Mouse (Mus musculus): ENCODE data around the gene Gphn. TPM values are rescaled to one million over a fixed set of nuclear protein-coding genes. Genes with fewer than 3 reads are reported as not detected.

Gene Gphn
- total RNA-seq, 2 experiments from 2014 or later = 22.4 to 23.9 TPM

DNA sequence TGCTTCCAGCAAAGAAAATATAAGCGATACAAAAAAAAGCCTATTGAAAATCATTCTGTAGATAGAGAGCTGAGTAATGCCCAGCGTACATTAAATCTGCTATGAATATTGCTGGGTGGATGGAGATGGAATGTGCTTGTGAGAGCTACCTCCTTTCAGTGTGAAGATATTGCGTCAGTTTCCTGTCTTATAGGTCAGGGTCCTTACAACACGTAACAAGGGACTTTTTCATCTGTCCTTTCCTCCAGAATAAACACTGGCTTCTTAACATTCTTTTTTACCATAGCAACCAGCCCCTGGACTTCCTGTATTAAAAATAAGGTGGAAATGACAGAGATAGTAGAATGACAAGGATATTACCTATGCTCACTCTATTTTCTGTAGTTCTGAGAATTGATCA lies 456.1 kb downstream of the Gphn start:
- intact Hi-C loops (cut with DNase I) = no loop called here
- DNase-seq (ENCODE audit: low spot score) = no peak

DNA sequence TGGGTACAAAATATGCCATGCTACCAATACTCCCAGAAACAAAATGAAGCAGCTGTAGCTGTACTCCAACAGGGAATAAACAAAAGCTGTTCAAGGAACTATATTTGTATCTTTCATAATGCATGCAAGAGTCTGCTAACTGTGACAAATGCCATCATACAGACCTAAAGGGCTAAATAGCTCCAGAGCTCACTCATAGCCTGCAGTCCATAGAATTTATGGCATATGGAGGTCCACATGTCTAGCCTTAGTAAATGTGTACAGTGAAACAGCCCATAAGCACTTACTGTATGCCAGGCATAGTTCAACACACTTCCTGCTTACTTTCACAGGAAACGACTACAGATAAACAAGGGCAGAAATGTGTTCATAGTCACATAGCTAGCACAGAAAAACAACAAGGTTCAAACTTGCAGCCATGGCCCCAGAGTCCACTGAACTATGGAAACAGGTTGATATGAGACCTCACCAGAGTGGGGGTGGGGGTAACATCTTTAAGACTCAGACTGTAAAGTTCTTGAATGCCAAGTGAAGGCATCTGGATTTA lies 459.6 kb downstream of the Gphn start:
- intact Hi-C loops (cut with DNase I) = no loop called here
- DNase-seq (ENCODE audit: low spot score) = no peak

DNA sequence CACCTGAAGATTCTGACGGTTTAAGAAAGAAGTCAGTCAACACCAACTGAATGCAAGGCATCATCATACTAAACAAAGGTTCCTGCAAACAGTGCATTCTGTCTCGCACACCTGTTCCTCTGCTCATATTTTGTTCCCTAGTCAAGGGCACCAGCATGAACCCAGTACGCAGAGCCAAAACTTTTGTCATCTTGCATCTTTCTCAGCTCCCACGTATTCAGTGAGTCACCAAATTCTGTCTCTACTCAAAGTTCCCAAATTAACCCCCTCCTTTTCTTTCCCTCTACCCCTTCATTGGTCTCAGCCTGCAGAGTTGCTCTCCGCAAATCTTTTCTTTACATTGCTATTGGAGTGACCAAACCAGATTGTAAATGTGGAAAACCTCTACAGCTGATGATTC lies 462.7 kb downstream of the Gphn start:
- no peak for DNase-seq (ENCODE audit: low spot score)
- intact Hi-C loops (cut with DNase I) = no loop called here

DNA sequence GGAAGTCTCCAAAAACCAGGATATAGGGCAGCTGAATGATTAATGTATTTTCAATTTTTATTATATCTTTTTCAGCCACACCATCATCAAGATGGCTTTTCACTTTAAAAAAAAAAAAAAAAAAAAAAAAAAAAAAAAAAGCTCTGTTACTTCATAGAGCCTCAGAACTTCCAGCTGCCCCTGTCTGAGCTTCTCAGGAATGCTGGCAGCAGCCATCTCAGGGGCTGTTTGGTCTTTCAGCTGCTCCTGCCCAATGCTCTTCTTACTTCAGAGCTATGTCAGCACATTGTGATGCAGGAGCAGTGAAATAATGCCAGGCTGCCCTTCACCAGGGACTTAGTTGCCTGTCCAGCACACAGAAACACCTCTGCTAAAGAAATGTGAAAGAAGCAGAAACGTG lies 465.1 kb downstream of the Gphn start, which contains the start of gene Fam71d:
TSS of gene Fam71d (plus strand) at position 211 of the 400 bp plus-strand sequence.
- no peak for DNase-seq (ENCODE audit: low spot score)
- intact Hi-C loops (cut with DNase I) = no loop called here

DNA sequence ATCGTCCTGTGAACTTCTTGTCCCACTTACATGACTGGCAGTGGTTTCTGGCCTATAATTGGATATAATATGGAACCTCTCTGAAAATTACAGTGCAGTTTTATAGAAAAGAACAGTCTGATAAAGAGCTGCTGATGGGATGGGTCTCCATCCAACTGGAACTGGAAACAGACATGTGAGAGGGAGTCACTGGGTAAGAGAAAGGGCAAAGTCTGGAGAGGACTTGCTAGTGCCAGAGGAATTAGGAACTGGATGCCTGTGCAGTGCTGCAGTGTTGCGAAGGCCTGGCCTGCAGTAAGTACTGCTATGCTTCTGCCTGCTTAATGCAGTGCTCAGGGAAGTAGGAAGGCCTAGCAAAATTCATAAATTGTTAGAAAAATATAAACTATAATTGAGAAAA lies 467.1 kb downstream of the Gphn start:
- intact Hi-C loops (cut with DNase I) = no loop called here
- no peak for DNase-seq (ENCODE audit: low spot score)

DNA sequence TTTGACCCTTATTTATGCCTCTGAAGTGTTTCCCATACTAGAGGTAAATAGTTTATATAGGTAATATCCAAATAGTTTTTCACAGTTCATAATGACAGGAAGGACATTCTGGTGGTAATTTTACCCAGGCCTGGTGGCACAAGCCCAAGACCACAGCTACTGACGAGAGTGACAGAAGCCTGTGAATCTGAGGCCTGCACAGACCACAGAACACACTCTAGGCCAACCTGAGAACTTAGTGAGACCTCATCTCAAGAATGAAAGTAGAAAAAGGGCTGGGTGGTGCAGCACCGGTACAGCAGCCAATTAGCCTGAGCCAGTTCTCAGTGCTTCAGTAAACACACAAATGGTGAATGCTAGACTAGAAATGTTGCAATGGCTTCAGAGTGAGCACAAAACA lies 491.6 kb downstream of the Gphn start:
- intact Hi-C loops (cut with DNase I) = no loop called here
- no peak for DNase-seq (ENCODE audit: low spot score)

DNA sequence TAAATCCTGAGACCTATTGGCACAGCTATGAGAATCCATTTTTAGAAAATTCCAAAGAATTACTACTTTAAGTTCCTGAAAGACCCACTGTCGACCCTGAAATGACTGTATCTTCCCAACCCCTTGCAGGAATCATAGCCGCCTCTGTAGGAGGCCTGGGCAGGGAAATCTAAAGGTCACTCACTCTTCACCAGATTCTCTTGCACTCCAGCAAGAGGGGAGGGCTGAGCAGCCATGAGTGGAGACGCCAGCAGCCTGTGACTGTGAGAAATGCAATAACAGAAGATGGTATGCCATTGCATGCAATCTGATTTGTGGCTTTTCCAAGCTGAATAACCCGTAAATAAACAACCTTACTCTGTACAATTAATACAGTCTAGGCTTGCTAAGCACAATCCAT lies 501.5 kb downstream of the Gphn start:
- no peak for DNase-seq (ENCODE audit: low spot score)
- intact Hi-C loops (cut with DNase I) = no loop called here

Other genes starting within 250 kb of the Gphn start
- not detected for gene Gm6657, start 32.1 kb upstream of the Gphn start, total RNA-seq (2021)

All from heart, postnatal 25 days (tissue).